Mouse (Mus musculus) testis, adult 2 months (tissue): ENCODE measurements around the gene Ppp2r5e. TPM values are rescaled to one million over a fixed set of nuclear protein-coding genes. Genes with fewer than 3 reads are reported as not detected.

ENCODE experiments used
- H3K27ac ChIP-seq: fragments of 200-500 bp; 2 replicates; pipeline ENCODE4 v1.5.1; 2012; ENCODE audit warnings: low read depth, low read length; ENCODE audit not compliant: control insufficient read depth, insufficient read depth
- H3K27me3 ChIP-seq: fragments of 200-500 bp; 2 replicates; pipeline ENCODE4 v1.6.1; 2012; ENCODE audit warnings: mild to moderate bottlenecking, low read length, moderate library complexity; ENCODE audit not compliant: control insufficient read depth, insufficient read depth
- H3K36me3 ChIP-seq: fragments of 200-500 bp; 2 replicates; pipeline ENCODE4 v1.6.1; 2012; ENCODE audit warnings: mild to moderate bottlenecking, low read length; ENCODE audit not compliant: control insufficient read depth, insufficient read depth
- H3K4me1 ChIP-seq: fragments of 200-500 bp; 2 replicates; pipeline ENCODE4 v1.6.1; 2012; ENCODE audit warnings: low read length; ENCODE audit not compliant: control insufficient read depth, insufficient read depth
- H3K4me3 ChIP-seq: fragments of 200-500 bp; 2 replicates; pipeline ENCODE4 v1.5.1; 2012; ENCODE audit warnings: low read depth, mild to moderate bottlenecking, low read length, moderate library complexity, mixed read lengths; ENCODE audit not compliant: control insufficient read depth
- CTCF ChIP-seq: fragments of 200-500 bp; IDR thresholded peaks from 2 replicates; pipeline ENCODE4 v1.5.1; 2012; ENCODE audit warnings: low read depth, mild to moderate bottlenecking, inconsistent platforms, low read length, moderate library complexity; ENCODE audit not compliant: control insufficient read depth, insufficient read depth, insufficient replicate concordance
- POLR2A ChIP-seq: fragments of 200-500 bp; IDR thresholded peaks from 2 replicates; pipeline ENCODE4 v1.6.1; 2012; ENCODE audit warnings: low read depth, mild to moderate bottlenecking, inconsistent platforms, low read length, moderate library complexity; ENCODE audit not compliant: control insufficient read depth
- polyA plus RNA-seq: library from polyadenylated mRNA; depleted of rRNA; stranded (reverse); fragments of >200 nt; gene quantifications from 2 replicates; pipeline ENCODE4 v1.2.3, GENCODE M21; 2012

Ppp2r5e gene
- polyA plus RNA-seq, 1 experiment, result 93.9 TPM

- Histone ChIP-seq H3K4me1 (no peaks in the 10 kb centered on the region), H3K27me3 (no peaks in the 10 kb centered on the region), H3K4me3 (no peak overlapping the region), H3K36me3 (no peaks in the 10 kb centered on the region; the same call in 1 of the 2 replicates), H3K27ac (no peak overlapping the region)
- TF ChIP-seq POLR2A (no peak), CTCF (no peak)
Observed at GRCm38 (mm10) chr12:75559196-75559595, 36.8 kb downstream of the Ppp2r5e start.

GRCm38 (mm10) chr12:75557813-75558212 lies 38.2 kb downstream of the Ppp2r5e start:
- H3K27me3 ChIP-seq, result no peaks in the 10 kb centered on the region
- no peaks in the 10 kb centered on the region for H3K4me1 ChIP-seq
- no peaks in the 10 kb centered on the region; the same call in 1 of the 2 replicates for H3K36me3 ChIP-seq
- H3K4me3 ChIP-seq, result no peak overlapping the region
- H3K27ac ChIP-seq, result no peak overlapping the region
- TF ChIP-seq CTCF (no peak), POLR2A (no peak)

- Histone ChIP-seq H3K27me3 (no peaks in the 10 kb centered on the region), H3K4me3 (no peak overlapping the region), H3K36me3 (no peaks in the 10 kb centered on the region; the same call in 1 of the 2 replicates), H3K4me1 (peaks cover 2% of the 10 kb centered on the region), H3K27ac (no peak overlapping the region)
- TF ChIP-seq CTCF, result no peak
- TF ChIP-seq POLR2A, result no peak
Observed at GRCm38 (mm10) chr12:75555032-75555431, 41.0 kb downstream of the Ppp2r5e start.

GRCm38 (mm10) chr12:75552296-75552695 lies 43.7 kb downstream of the Ppp2r5e start:
- H3K4me1 ChIP-seq, result peaks cover 9% of the 10 kb centered on the region
- no peaks in the 10 kb centered on the region; the same call in 1 of the 2 replicates for H3K36me3 ChIP-seq
- no peaks in the 10 kb centered on the region for H3K27me3 ChIP-seq
- no peak overlapping the region for H3K4me3 ChIP-seq
- TF ChIP-seq POLR2A, result no peak
- no peak for TF ChIP-seq CTCF
- no peak overlapping the region for H3K27ac ChIP-seq

- TF ChIP-seq POLR2A, result no peak
- TF ChIP-seq CTCF, result no peak
- H3K27me3 ChIP-seq, result no peaks in the 10 kb centered on the region
- no peaks in the 10 kb centered on the region; the same call in 1 of the 2 replicates for H3K36me3 ChIP-seq
- no peak overlapping the region for H3K4me3 ChIP-seq
- H3K27ac ChIP-seq, result no peak overlapping the region
- H3K4me1 ChIP-seq, result peaks cover 9% of the 10 kb centered on the region
Observed at GRCm38 (mm10) chr12:75551671-75552070, 44.4 kb downstream of the Ppp2r5e start.

GRCm38 (mm10) chr12:75548999-75549398 lies 47.0 kb downstream of the Ppp2r5e start:
- Histone ChIP-seq H3K36me3 (peaks cover 1% of the 10 kb centered on the region; the same call in 1 of the 2 replicates), H3K4me3 (peak overlapping the region; percentile 80), H3K27me3 (no peaks in the 10 kb centered on the region), H3K4me1 (peaks cover 11% of the 10 kb centered on the region), H3K27ac (peak overlapping the region; percentile 89)
- TF ChIP-seq CTCF, result no peak
- TF ChIP-seq POLR2A, result no peak

GRCm38 (mm10) chr12:75547174-75547573 lies 48.9 kb downstream of the Ppp2r5e start:
- peaks cover 1% of the 10 kb centered on the region; the same call in 1 of the 2 replicates for H3K36me3 ChIP-seq
- H3K4me1 ChIP-seq, result peaks cover 11% of the 10 kb centered on the region
- H3K4me3 ChIP-seq, result no peak overlapping the region
- no peaks in the 10 kb centered on the region for H3K27me3 ChIP-seq
- TF ChIP-seq CTCF, result no peak
- no peak for TF ChIP-seq POLR2A
- no peak overlapping the region for H3K27ac ChIP-seq
